Mouse (Mus musculus): ENCODE measurements around the gene Gm43720.
A peak's percentile ranks its signal among the peaks of the same experiment; 100 is the strongest.
"Not testable (repeated sequence)": the region's sequence is repeated elsewhere in the genome, so short reads cannot be mapped to it uniquely, and the experiment has no call there.

Gene Gm43720

GRCm38 (mm10) chr5:138260834-138261233 is 18.9 kb downstream of the Gm43720 start:
- DNase-seq, result no peak

- no peak for DNase-seq
Measured at GRCm38 (mm10) chr5:138260051-138260450, 19.7 kb downstream of the Gm43720 start.

- DNase-seq, result no peak
Measured at GRCm38 (mm10) chr5:138258993-138259392, 20.8 kb downstream of the Gm43720 start.

GRCm38 (mm10) chr5:138258542-138258941 is 21.2 kb downstream of the Gm43720 start:
- peak; percentile 27 for DNase-seq

DNA sequence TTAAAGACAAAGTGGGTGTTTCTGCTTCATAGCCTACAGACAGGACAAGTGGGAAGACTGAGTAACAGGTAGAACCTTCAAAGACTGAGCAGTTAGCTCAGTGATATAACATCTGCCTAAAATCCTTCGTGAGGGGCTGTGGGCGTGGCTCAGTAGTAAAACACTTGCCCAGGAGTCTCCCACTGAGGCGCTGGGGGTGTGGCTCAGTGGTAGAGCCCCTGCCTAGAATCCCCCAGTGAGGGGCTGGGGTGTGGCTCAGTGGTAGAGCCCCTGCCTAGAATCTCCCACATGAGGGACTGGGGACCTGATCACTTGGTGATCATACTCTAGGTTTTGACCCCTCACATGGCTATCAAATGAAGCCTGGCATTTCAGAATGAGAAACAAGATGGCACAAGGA is 21.7 kb downstream of the Gm43720 start:
- DNase-seq, result no peak

DNA sequence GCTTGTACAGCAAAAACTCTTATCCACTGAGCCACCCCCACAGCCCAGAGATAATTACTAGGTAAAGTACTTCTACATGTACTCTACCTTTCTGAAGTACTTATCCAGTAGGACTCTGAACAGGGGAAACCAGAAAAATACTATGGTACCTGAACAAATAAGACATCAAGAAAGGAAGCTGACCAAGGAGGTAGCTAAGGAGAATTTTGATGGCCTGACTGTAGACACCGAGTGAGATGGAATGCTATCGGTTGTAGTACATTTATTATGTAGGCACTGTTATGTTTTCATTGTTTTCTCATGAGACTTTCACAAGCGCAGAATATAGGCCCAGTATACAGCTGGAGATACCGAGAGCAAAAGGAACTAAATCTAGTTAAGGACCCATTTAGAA is 22.2 kb downstream of the Gm43720 start:
- DNase-seq, result no peak

GRCm38 (mm10) chr5:138256966-138257584 is 22.7 kb downstream of the Gm43720 start:
- no peak for DNase-seq

DNA sequence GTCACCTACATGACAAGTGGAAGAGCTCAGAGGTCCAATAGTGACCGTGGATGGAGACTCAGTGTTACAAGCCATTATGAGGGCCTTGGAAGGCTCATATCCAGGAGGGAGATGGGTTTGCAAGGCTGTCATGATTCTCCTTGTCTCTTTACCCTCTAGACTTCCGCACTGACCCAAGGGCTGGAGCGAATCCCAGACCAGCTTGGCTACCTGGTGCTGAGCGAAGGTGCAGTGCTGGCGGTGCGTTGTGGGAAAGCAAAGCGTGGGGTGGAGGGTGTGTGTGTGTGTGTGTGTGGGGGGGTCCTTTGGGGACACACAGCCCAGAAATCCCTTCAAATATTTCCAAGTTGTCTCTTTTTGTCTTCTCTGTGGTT is 23.7 kb downstream of the Gm43720 start:
- DNase-seq, result no peak

DNA sequence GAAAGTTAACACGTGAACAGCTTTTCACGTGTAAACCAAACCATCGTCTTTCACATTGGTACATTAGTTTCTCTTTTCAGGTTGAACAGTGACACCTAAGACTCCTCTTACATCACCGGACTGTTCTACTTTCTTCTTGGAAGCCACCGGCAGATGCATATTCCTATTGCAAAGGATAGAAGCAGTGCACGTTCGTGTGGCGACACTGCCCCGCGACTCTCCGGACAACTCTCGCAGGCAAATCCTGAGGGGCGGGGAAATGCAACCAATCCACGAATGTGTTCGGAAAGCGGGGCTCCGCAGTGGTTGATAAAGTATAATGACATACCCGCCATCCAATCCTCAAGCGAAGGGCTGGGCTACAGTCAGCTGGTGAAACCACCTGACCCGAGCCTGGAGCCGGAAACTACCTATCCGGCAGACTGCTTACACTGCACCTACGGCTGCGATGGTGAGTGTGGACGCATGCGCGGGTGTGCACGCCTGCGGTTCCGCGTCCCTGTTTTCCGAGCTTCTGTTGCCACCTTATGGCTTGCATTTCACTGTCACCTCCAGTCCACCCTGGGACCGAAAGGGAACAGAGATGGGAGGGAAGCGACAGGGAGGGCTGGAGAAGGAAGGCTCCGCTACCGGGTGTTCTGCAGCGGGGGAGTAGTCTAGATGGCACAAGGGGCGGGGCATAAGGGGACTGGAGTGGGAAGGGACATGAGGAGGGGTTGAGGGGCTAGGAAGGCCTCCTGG is 24.2 kb downstream of the Gm43720 start, which contains the start of gene Lamtor4:
Gene Lamtor4, plus strand, starts transcription at position 130 of the 741 bp plus-strand sequence.
- DNase-seq, result peak; percentile 98

- no peak for DNase-seq
Measured at GRCm38 (mm10) chr5:138253061-138253460, 26.7 kb downstream of the Gm43720 start.

- DNase-seq, result no peak
Measured at GRCm38 (mm10) chr5:138251144-138251543, 28.6 kb downstream of the Gm43720 start.

- DNase-seq, result no peak
Measured at GRCm38 (mm10) chr5:138241511-138241910, 38.2 kb downstream of the Gm43720 start.

GRCm38 (mm10) chr5:138234224-138234623 is 45.5 kb downstream of the Gm43720 start:
- DNase-seq, result no peak

DNA sequence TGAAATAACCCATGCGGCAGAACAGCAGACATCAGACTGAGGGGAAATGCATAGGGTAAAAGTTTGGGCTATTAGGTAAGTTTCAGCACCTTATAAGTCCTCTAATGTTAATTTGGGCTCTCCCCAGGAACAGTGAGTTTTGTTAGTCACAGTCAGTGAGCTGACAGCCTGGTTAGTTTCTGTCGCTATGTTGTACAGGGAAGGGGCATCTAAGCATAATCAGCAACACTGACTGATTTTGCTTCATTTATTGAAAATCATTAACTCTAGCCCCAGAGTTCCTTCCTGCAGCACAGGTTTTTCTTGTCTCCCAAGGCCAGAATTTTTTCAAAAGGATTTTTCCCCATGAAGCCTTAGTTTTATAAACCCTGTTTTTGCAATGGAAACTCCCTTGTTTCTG is 46.0 kb downstream of the Gm43720 start:
- no peak for DNase-seq

DNA sequence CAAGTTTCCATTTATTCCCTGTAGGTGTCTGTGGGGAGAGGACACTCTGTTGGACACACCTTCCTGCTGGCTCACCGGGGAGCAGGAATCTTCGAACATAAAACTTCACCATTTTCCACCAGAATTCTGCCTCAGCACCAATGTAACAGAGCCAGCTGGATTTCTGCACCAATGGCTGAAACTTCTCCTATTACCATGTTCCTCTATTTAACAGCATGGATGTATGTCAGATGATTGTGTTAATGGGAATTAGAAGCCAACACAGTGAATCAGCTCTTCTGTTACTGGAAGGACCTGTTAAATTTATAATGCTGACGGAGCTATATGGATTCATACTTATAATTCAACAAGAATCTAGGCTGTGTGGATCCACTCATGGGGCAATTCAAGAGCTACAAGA is 50.2 kb downstream of the Gm43720 start:
- no peak for DNase-seq

DNA sequence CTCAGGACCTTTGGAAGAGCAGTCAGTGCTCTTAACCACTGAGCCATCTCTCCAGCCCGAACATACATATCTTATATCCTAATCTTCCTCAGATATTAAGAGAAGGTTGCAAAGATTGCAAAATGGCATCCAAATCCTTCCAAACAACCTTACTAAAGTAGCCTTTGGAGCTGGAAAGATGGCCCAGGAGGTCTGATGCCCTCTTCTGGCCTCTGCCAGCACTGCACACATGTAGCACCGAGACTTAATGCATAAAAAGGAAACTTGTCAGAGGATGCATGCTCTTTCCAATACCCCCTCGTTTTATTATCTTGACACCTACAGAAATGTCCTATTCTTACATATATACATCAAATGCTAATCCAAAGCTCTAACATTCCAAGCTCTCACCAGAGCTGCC is 51.7 kb downstream of the Gm43720 start:
- DNase-seq, result no peak

DNA sequence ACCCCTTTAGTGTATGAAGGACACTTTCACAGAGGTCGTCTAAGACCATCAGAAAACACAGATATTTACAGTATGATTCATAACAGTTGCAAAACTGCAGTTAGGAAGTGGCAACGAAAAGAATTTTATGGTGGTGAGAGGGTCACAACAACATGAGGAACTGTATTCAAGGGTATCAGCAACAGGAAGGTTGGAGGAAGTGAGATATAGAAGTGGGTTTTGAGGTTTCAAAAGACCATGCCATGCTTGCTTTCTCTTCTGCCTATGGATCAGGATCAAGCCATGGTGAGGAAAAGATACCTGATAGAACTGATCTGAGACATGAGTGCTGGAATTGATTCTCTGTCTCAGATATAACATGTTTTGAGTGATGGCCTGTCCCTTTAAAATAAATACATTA is 52.4 kb downstream of the Gm43720 start:
- no peak for DNase-seq

GRCm38 (mm10) chr5:138226491-138226890 is 53.3 kb downstream of the Gm43720 start:
- DNase-seq, result no peak

GRCm38 (mm10) chr5:138225700-138226099 is 54.1 kb downstream of the Gm43720 start, which contains the start of gene Nxpe5:
Nxpe5 (plus strand) TSS chr5:138225898.
- DNase-seq, result no peak

GRCm38 (mm10) chr5:138223287-138223686 is 56.5 kb downstream of the Gm43720 start:
- no peak for DNase-seq

DNA sequence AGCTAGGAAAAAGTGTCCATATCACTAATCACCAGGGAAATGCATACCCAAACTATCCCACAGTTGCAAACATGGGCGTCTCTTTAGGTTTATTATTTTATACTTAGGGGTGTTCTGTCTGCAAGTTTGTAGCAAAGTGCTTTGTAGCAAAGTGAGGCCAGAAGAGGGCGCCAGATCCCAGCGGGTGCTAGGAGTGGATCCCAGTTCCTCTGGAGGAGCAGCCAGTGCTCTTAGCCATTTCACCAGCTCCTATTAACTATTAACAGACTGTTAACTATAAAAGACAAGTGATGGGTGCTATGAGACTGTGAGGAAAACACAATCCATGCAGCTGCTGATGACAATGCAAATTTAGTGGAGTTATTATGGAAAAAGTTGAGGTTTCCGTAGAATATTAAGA is 57.6 kb downstream of the Gm43720 start:
- DNase-seq, result peak; percentile 44

GRCm38 (mm10) chr5:138219864-138220263 is 59.9 kb downstream of the Gm43720 start:
- DNase-seq, result no peak

- DNase-seq, result not testable (repeated sequence)
Measured at GRCm38 (mm10) chr5:138216632-138217031, 63.1 kb downstream of the Gm43720 start.
